Mouse (Mus musculus) heart, adult 18-20 months (tissue): ENCODE measurements around the gene P2rx2. TPM values are rescaled to one million over a fixed set of nuclear protein-coding genes. Genes with fewer than 3 reads are reported as not detected.

Source experiments
- DNase-seq, 2 experiments: peaks; one replicate each; pipeline ENCODE4 v3.0.0; 2021 to 2022; ENCODE audit warnings: mixed read lengths in 1 of 2
- long read RNA-seq, 2 experiments: library from polyadenylated mRNA; stranded (forward); transcript quantifications; one replicate each; pipeline ENCODE4 v2.0.0; 2021
- total RNA-seq, 2 experiments: library from RNA; stranded (reverse); gene quantifications; 2 replicates each; pipeline ENCODE4 v1.2.3; 2021

Gene P2rx2
- not detected for total RNA-seq
- long read RNA-seq, experiment 1: 0 reads
- long read RNA-seq, experiment 2: 0 reads

DNA sequence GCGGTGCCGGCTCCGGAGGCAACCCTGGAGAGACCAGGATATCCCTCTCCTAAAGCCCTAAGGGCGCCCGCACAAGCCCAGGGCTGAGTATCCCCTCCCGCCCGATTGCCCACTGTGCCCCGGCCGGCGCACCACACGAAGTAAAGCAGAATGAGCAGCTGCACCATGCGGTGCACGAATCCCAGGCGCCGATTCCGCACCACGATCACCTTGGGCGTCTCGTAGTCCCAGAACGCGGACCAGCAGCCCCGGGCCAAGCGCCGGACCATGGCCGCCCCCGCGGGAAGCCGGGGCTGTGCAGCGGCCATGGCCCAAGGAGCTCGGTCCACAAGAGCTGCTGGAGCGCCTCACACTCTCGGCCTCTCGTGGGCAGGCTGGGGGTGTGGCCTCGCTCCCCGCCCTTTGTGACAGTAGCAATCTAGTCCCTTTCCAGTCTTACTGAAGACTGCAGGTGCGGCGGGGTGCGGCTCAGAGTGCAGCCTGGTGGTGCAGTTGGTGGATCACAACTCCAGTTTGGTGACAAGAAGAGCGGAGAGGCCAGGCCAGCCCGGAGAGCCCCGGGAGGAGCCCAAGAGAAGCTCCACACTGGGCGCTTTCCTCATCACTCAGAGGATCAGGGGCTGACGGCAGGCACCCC, at the start of gene P2rx2:
P2rx2 (minus strand) TSS at position 565 of the 637 bp plus-strand sequence.
- peak; percentile 8 to 19 for DNase-seq

DNA sequence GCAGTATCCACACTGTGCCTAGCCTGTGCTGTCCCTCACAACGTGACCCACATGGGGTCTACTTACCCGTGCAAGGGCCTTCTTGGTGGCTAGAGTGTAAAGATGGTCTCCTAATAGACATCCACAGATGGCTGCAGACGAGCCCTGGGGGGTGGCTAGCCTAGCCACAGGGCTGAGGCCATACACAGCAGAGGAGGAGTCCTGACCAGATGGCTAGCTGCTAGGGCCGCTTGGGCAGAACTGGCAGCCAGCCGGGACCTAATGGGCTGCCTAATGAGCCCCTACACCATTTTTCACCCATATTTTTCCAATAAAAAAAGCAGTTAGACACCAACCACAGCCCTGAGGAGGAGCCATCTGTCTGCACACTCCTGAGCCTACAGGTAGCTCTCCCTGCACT, 49.7 kb upstream of the P2rx2 start:
- DNase-seq: no peak

DNA sequence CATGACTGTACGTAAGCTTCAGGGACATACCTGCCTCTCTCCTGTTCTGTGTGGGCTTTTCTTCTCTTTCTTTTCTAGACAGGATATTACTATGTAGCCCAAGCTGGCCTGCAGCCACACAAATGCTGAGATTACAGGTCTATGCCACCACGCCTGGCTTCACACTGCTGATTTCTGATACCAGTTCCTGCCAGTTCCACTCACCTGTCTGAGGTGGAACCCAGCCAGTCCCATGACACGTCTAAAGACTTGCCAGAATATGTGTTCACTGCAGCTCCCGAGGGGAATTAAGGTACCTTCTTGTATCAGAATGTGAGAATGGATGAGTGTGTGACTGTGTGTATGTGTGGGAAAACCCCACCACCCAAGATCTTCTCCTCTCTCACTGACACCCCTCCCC, 47.6 kb upstream of the P2rx2 start:
- DNase-seq: no peak

DNA sequence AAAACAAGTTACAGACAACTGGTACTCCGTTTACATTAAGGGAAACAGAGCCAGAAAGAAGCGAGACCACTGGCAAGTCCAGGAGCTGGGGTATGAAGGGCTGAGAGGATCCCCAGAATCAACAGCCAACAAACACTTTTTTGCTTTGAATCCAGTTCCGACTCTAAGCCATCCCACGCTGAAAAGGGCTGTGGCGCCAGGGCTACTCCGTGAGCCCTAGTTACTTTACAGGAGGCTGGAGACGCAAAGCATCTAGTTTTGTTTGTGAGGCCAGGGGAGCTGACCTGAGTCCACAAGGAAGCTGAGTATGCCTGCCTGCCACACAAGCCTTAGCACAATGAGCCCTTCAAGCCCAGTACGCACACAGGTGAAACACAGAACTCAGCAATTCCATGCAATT, 44.3 kb upstream of the P2rx2 start:
- no peak for DNase-seq

DNA sequence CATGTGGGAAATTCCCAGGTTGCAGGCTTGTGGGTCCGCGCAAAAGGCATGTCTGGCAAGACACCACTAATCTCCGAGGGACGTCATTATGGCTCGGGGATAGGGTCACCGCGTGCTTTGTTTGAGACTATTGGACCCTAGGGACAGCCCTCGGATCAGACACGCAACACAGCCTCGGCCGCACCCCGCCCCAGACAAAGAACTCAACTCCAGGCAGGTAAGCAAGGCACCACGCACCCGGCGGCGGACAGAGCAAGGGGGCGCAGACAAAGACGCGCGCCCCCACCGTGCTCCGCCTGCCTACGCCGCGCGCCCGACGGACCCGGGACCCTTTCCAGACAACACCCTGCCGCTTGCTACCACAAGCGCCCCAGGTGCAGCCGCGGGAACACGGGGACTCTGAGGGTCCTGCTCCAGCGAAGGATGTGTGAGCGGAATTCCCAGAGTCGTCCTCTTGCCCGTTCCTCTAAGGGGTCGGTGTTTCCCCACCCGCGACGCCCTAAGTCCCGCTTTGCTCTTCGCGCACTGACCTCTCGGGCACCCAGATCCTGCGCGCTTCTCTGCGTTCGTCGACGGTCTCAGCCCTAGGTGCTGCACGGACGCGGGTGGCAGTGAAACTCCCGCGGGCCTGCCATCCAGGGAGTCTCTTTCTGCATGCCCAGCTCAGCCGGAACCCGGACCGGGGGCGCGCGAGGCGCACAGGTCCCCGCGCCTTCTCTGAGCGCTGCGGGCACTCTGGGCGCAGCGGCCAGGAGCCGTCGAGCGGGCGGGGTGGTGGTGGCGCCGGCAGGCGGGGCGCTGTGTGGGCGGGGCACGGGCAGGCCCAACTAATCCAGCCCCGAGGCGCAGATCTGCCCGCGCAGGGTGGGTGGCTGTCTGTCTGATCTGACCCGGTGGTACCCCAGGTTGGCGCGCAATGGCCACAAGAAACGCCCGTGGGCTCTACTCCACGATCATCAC, 43.6 kb upstream of the P2rx2 start:
- DNase-seq: peak; percentile 73 to 78

DNA sequence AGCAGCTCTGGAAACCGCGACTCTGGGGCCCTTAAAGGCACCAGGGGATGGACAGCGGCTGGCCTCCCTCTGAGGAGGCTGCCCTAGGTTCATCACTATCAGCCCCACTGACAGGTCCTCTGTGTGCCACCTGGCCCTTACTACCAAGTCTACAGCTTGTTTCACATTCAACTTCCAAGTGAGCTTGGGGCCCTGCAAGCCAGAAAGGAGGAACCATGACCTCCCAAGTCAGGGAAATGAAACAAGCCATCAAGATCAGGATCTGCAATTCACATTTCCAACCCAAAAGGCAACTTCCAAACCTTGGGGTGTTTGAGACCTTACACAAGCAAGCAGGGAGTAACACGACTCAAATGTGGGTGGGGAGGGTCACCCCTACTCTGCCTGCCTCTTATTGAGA, 42.3 kb upstream of the P2rx2 start:
- DNase-seq: no peak

DNA sequence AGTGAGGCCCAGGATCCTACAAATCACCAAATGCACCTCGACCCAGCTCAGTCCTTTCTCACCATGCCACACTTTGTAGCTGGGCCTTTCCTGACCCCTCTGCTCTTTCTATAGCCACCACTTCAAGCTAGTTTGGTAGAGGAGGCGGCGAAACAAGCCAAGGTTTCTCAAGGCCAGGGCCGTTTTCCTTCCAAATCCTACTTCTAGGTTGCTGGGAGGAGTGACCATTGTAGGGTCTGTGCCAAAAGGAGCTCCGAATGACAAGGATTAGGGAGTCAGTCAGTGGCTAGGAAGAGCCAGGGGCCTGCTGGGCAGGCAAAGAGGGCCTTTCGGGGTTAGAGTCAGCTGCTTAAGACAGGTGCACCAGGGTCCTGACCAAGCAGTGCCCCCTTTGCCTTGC, 41.5 kb upstream of the P2rx2 start:
- DNase-seq: no peak

DNA sequence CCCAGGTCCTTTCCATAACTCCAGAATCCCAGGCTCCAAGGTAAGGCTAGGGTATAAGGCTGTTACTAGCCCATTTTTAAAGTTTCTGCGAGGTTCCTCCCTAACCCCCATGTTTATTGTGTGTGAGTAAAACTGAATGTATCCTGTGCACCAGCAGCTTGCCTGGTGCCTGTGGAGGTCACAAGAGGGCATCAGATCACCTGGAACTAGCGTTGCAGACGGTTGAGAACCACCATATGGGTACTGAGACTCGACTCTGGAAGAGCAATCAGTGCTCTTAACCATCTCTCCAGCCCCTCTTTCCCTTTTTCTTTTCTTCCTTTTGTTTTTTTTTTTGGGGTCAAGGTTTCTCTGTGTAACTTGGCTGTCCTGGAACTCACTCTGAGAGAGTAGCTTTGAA, 36.8 kb upstream of the P2rx2 start:
- no peak for DNase-seq

DNA sequence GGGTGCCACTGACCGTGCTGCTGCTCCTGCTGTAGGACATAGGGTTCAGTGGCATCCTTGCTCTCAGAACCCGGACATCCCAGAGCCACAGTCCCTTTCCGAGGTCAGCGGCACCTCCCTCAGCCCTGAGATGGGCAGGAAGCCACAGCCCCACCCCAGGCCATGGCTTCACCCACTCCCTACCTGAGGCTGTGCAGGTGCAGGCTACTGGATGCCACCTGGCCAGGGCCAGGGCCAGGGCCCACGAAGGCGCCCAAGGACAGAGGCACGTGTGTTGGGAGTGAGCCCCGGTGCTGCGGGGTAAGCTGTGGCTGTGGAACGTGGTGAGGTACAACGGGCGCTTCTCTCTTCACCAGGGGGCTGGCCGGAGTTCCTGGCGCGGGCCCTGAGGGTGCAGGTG, 36.1 kb upstream of the P2rx2 start:
- DNase-seq: no peak

DNA sequence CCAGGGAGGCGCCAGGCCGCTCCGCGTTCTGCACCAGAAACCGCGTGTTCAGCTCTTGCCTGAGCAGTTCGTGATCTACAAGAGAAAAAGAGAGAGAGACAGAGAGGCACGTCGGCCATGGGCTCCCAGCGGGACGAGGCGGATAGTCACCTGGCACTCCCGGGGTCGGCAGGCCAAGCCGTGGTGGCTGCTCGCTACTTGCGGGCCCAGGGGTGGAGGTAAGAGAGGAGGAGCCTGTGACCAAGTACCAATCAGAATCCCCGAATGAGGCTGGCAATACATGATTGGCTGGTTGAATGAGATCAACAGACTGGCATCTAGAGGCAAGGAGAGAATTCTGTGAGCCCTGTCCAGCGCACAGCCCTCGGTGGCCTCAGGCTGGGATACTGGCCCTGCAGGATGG, 35.2 kb upstream of the P2rx2 start:
- DNase-seq: no peak

DNA sequence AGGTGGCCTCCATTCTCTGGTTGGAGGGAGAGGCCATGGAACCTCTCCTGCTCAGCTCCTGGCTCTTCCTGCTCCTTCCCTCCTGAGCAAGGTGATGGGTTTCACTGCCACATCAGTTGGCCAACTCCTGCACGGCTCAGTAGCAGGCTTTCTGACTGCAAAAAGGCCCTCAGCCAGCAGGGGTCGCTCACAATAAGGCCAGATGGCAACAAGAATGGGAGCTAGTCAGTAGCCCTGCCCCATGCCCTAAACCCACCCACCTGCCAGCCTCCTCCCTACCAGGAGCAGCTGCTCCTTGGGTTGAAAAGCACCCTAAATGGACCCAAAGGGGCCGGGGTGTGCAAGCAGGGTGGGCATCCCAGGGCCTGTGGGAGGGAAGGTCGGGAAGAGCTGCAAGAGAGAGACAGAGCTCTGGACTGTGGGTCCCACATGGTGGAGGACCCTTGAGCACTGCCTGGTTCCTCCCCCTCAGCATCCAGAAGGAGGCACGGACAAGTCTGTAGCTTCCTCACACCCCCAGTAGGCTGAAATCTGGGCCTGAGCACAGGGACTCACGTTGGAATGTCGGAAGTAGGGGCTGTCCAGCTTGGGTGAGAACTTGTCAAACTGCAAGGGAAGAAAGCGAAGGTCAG, 33.9 kb upstream of the P2rx2 start:
- DNase-seq: peak; percentile 47 to 87

DNA sequence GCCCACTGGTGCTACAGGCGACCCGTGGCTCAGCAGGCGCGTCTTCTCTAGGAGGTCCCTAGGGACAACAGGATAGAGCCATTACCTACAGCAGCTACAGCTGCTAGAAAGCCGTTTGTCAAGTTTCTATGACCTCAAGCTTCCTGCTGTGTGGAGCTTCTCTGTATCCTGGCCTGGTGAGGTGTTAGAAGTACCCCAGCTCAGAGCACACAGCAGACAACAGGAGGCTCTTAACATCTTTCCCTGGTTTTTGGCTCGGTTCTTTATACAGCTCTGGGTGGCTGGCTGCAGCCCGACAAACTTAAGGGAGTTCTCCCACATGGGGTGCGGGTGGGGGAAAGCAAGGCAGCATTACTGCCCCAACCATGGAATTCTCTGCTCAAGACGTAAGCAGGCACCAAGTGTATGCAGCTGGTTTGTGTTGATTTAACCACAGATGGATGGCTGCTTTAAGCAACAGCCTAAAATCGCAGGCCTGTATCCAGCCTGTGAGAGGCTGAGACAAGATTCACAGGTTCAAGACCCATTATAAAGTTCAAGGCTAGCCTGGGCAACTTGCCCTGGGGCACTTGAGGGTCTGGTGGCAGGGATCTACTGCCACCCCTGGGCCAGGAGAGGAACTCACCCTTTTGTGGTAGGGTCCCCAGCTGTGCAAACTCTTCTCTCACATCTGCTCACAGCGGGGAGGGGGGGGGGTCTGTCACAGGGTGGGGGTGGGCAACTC, 21.0 kb upstream of the P2rx2 start:
- DNase-seq: no peak

DNA sequence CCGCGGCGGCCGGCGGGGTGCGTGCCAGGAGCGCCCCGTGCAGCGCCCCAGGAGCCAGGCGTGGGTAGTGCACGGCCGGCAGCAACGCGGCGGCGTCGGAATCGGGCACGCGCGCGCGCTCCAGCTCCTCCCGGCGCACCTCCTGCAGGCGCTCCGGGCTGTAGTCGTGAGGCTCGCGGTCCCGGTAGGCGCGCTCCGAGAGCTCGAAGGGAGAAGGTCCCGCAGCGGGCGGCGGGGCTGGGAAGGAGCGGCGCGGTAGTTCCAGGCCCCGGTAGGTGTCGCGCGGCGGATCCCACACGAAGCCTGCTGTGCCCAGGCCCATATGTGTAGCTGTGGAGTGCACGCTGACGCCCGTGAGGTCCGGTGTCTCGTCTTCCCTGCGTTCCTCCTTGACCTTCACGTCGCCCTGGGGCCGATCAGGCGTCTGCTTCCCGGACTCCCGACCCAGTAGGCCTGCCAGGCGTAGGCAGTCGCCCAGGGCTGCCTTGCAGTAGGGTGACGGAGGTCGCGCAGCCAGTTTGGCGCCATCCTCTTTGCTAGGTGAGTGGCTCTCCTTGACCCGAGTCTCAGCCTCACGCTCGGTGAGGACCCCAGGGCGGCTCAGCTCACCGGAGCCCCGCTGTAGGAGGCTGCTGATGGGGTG, 20.3 kb upstream of the P2rx2 start:
- DNase-seq: peak; percentile 72 to 75

DNA sequence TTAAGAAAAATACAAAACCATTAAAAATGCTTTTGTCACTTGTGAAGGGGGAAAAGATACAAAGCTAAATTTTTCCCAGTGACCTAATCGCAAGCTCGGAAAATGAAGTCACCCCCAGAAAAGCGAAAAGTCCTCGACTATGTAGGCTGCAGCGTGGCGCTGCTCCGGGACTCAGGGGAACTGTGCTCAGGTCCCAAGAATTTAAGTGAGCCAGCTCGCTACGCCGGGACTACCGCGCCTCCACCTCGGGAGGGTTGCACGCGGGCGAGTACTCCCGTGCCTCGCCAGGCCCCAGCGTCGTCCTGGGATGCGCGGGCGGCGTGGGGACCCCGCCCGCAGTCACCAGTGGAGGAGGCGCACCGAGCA, 19.8 kb upstream of the P2rx2 start:
- no peak for DNase-seq

DNA sequence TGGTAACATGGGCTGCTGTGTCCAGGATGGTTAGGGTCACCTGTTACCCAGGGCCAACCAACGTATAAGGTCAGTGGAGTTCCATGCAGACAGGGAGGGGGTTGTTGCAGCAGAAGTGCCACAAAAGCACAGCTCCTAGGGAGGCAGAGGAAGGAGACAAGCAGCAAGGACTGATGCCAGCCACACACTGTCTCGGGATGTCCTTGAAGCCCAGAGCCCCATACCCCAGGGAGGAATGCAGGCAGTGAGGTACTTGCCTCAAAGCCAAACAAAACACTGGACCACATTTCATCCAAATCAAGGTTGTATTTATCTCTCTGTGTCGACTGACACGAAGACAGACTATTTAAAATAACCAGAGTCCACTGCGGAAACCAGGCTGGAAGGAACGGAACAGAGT, 18.5 kb upstream of the P2rx2 start:
- DNase-seq: no peak

DNA sequence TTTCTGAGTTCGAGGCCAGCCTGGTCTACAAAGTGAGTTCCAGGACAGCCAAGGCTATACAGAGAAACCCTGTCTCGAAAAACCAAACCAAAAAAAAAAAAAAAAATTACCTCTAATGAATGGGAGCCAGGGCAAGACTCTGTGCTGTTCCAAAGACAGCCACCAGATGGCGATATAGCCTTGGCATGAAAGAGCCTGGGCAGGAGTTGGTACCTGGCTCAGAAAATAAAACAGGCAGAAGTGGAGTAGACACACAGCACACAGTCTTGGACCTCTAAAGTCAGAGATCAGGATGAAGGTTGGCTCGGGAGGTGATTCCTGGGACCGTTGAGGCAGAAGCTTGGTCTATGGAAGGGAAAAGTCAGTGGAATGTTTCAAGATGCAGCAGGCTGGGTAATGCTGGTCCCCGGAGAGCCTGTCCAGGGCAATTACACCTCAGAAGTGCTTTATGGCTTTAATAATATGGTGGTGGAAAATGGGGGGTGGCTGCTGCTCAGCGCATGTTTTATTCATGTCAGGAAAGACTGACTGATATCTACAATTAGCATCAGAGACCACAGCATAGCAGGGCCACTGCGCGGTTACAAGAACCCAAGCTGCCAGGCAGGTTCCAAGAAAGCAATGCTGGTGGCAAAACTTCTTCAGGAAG, 14.6 kb upstream of the P2rx2 start:
- DNase-seq: peak; percentile 55 to 89

DNA sequence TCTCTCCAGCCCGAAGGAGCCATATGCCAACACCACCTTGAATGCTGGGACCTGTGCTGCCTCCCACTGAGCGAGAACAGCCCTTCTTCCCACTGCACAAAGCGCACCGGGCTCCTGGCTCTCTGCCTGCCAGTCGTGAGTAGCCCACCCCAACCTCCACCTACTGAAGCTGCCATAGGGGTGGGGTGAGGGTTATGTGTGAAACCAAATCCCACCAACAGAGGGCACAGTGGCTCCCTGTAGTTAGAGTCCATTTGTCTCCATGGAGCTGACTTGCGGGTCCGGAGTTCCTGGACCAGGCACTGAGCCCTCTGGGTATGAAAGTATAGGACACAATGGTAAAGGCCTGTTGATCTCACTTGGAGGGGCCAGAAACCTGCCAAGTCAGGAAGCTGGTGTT, 11.7 kb upstream of the P2rx2 start:
- peak in 1 of 2 experiments; percentile 29 for DNase-seq

DNA sequence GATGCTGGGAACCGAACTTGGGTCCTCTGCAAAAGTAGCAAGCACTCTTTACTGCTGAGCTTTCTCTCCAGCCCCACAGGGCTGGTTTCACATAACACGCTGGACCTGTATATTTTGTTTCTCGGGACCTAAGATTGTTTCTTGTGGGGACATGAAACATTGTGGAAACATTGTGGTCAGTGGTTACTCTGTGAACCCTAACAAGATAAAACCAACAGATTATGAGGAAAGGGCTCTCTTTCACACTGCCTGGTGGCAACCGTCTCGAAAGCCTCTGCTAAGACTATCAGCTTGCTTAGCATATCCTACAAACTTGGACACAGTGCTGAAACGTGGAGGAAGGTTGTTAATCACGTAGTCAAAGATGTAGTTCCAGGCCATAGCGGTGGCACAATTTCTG, 4.0 kb upstream of the P2rx2 start:
- no peak for DNase-seq

DNA sequence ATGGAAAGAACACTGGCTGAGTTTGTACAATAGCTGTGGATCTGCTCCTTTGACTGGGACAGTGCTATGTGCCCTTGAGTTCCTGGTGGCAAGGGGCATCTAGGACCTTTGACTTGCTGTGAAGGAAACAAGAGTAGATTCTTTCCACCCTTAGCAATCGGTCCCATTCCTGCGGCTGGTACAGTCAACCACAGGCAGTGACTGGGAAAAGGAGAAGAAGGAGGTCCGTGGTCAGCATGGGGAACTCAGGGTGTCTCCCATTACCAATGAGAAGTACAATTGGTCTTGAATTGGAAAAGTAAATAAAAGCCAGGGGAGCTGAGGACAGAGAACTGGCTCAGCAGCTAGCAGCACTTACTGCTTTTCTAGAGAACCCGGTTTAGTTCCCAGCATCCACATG, 2.5 kb upstream of the P2rx2 start:
- DNase-seq: no peak

DNA sequence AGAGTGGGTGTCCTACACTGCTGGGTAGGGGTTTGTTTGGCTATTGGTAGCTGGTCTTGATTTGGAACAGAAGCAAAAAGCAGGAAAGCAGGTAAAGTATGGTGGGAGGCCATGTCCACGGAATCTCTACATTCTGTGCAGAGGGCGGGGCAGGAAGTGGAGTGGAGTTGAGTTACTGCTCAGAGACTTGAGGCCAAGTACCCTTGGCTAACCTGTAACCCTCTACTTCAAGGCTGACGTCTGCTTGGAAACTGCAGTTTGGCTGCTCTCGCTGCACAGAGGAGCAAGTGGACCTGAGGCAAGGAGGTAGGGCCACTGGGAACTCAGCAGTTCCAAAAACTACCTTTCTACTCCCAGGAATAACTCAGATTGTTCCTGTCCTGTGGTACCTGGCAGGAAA, 1.5 kb upstream of the P2rx2 start, which contains the start of gene Lrcol1:
Lrcol1 (plus strand) TSS at position 207 of the 400 bp plus-strand sequence.
- no peak for DNase-seq

DNA sequence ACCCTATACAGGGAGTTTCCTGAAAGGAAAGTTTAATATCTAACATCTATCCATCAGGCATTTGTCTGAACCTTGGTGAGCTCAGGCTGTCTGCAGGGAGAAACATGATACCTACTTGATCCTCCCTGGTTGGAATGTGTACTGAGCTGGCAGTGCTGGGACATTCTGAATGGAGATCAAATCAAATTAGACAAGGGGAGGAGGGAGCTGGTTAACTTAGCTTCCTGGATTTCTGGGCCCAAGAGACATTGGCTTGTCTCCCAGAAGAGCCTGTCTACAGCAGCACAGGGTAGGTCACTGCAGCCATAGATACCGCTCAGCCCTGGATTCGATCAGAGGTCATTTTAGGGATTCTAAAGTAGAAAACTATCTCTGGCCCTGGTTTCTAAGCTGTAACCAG, 4.2 kb downstream of the P2rx2 start:
- DNase-seq: peak; percentile 16 to 48
